Comparison of ENCODE assay signal across 13 mouse cellular contexts in the genomic region with DNA sequence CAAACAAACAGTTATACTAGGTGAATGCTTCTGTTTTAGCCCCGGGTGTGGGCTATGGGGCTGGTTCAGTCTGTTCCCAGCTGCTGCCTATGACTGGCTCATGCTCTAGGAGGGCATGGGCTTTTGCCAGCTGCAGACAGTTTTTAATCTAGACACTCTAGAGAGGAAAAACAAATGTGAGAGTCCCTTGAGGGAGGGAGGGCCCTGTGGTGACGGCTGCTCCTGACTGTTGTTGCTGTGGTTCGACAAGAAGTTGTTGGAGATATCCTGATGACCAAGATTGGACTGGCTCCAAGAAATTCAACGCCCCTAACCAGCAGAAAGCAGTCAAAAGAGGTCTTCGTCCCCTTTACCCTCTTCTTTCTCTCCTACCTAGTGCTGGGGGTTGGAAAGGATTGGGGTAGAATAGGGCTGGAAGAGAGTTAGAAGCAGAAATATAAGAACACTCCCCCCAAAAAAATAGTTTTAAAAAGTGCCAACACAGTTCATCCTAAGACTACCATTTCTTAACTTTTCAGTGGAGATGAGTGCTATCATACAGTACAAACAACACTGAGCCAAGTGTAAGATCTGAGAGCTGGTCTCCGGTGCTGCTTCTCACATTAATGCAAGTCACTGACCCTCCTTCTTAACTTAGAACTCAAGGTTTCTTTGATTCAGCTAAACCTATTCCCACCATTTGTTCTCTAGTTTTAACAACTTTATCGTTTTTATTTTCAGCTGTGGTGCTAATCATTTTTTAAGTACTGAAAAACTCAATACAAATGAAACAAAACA. TPM values are rescaled to one million over a fixed set of nuclear protein-coding genes. Genes with fewer than 3 reads are reported as not detected.
DNase-seq lines count a peak whose midpoint lies in the region; ATAC-seq lines count a peak whose summit lies in the region.
"Had no signal": no experiment of that assay in that cellular context is flagged by ENCODE, and none has a peak within 500 bp of the region (broad histone marks: within the 10 kb centered on the region; RNA-seq: fewer than 3 reads in every experiment).

No protein-coding gene starts in this region.

- WGBS in embryonic facial prominence, embryonic 14.5 days = 56% methylated on average over 7 of the region's 7 CpGs
- WGBS in hindbrain, embryonic 13.5 days = 65% methylated on average over 7 of the region's 7 CpGs
- WGBS in hindbrain, embryonic 10.5 days = 77% methylated on average over 7 of the region's 7 CpGs

- ATAC-seq in embryonic facial prominence, embryonic 14.5 days (ENCODE audit: low read depth) = peak; percentile 86
- no peak for ATAC-seq in erythroid progenitor cell, adult 5-6 weeks (replicated peaks; ENCODE audit: low FRiP score, poor library complexity, severe bottlenecking)
- no peak for ATAC-seq in hindbrain, embryonic 13.5 days (ENCODE audit: low FRiP score)
- ATAC-seq: activated CD4-positive, CD25-positive, alpha-beta regulatory T cell, adult 4 months had no signal

- H3K9ac ChIP-seq in embryonic facial prominence, embryonic 14.5 days (ENCODE audit: low read depth, low read length) = no peak overlapping the region
- no peak overlapping the region for H3K9ac ChIP-seq in hindbrain, embryonic 13.5 days
- H3K9ac ChIP-seq: neural tube, embryonic 12.5 days had no signal

- no peaks in the 10 kb centered on the region for H3K27me3 ChIP-seq in embryonic facial prominence, embryonic 14.5 days (replicated peaks; ENCODE audit: control insufficient read depth, insufficient read depth, low read length)
- no peaks in the 10 kb centered on the region for H3K27me3 ChIP-seq in hindbrain, embryonic 13.5 days
- no peaks in the 10 kb centered on the region for H3K27me3 ChIP-seq in hindbrain, embryonic 10.5 days (ENCODE audit: insufficient read depth, poor library complexity, severe bottlenecking)
- H3K27me3 ChIP-seq: neural tube, embryonic 12.5 days had no signal

- H3K4me3 ChIP-seq in embryonic facial prominence, embryonic 14.5 days (ENCODE audit: low read depth, low read length) = no peak overlapping the region
- H3K4me3 ChIP-seq in hindbrain, embryonic 13.5 days = no peak overlapping the region
- no peak overlapping the region for H3K4me3 ChIP-seq in hindbrain, embryonic 10.5 days
- H3K4me3 ChIP-seq: erythroblast, embryonic 14.5 days; neural tube, embryonic 12.5 days had no signal

- H3K4me1 ChIP-seq in embryonic facial prominence, embryonic 14.5 days (ENCODE audit: control insufficient read depth, insufficient read depth, low read length) = peaks cover 12% of the 10 kb centered on the region; the same call in 1 of the 2 replicates
- H3K4me1 ChIP-seq in hindbrain, embryonic 13.5 days (replicated peaks) = peaks cover 9% of the 10 kb centered on the region
- H3K4me1 ChIP-seq in hindbrain, embryonic 10.5 days (replicated peaks) = no peaks in the 10 kb centered on the region

- intact Hi-C loops in heart, postnatal 10 days (cut with DNase I) = loop anchor here (1.0 kb wide), 1 partner anchor 10 kb away; no protein-coding TSS in a partner anchor

- H3K27ac ChIP-seq in embryonic facial prominence, embryonic 14.5 days (replicated peaks; ENCODE audit: low read depth, low read length) = no peak overlapping the region; the same call in 1 of the 2 replicates
- no peak overlapping the region for H3K27ac ChIP-seq in hindbrain, embryonic 13.5 days
- H3K27ac ChIP-seq in hindbrain, embryonic 10.5 days = no peak overlapping the region
- H3K27ac ChIP-seq: macrophage; neural tube, embryonic 12.5 days had no signal

- DNase-seq in heart, adult 11 months = peak; percentile 93
- DNase-seq in heart, adult 8-10 months (ENCODE audit: low spot score) = no peak
- peak; percentile 69 for DNase-seq in embryonic facial prominence, embryonic 14.5 days (ENCODE audit: low spot score)
- peak; percentile 57 to 66 for DNase-seq in heart, postnatal 10 days
- peak; percentile 14 for DNase-seq in lung, postnatal 36 days
- no peak for DNase-seq in hindbrain, embryonic 10.5 days (ENCODE audit: low spot score)
- DNase-seq: right cerebral cortex, postnatal 4 days had no signal

- H3K9me3 ChIP-seq in embryonic facial prominence, embryonic 14.5 days (ENCODE audit: control insufficient read depth, low read length) = no peaks in the 10 kb centered on the region
- H3K9me3 ChIP-seq in hindbrain, embryonic 13.5 days = no peaks in the 10 kb centered on the region
- H3K9me3 ChIP-seq in hindbrain, embryonic 10.5 days = no peaks in the 10 kb centered on the region
- H3K9me3 ChIP-seq: neural tube, embryonic 12.5 days had no signal

- H3K4me2 ChIP-seq in embryonic facial prominence, embryonic 14.5 days (ENCODE audit: low read depth, low read length) = no peak overlapping the region
- H3K4me2 ChIP-seq in hindbrain, embryonic 13.5 days = no peak overlapping the region
- H3K4me2 ChIP-seq: neural tube, embryonic 12.5 days had no signal

- H3K36me3 ChIP-seq in embryonic facial prominence, embryonic 14.5 days (ENCODE audit: control insufficient read depth, insufficient read depth, low read length) = no peaks in the 10 kb centered on the region
- no peaks in the 10 kb centered on the region for H3K36me3 ChIP-seq in hindbrain, embryonic 13.5 days
- H3K36me3 ChIP-seq in hindbrain, embryonic 10.5 days = no peaks in the 10 kb centered on the region
- H3K36me3 ChIP-seq: neural tube, embryonic 12.5 days had no signal

RNA-seq across cellular contexts. Expression of a gene that starts 25.6 kb away (rescaled TPM):
- total RNA-seq in heart, adult 8-10 months (2022) = 10 to 100 TPM in 3 of 4 experiments, 1 to 10 TPM in 1; 9.7 to 16.5 (median 11.5) TPM
- 11.4 and 13.6 TPM in 2 replicates for polyA plus RNA-seq in embryonic facial prominence, embryonic 14.5 days (2014; fragmentation: Nextera tagmentation; extraction: Ambion mirVana)
- 10 to 100 TPM; 12.0 to 16.6 TPM for total RNA-seq in heart, postnatal 10 days (2021)
- total RNA-seq in erythroid progenitor cell, adult 5-6 weeks (2015; ENCODE audit: low replicate concordance) = 40.4 and 54.1 TPM in 2 replicates
- total RNA-seq in erythroid progenitor cell, adult 5-6 weeks (2017; ENCODE audit: low replicate concordance) = 26.4 and 28.9 TPM in 2 replicates
- 21.0 and 22.2 TPM in 2 replicates for polyA plus RNA-seq in hindbrain, embryonic 13.5 days (2015; fragmentation: Nextera tagmentation; extraction: Ambion mirVana)
- 21.8 and 25.4 TPM in 2 replicates for polyA plus RNA-seq in hindbrain, embryonic 10.5 days (2016; fragmentation: Nextera tagmentation; extraction: Ambion mirVana)

Comparison
In these comparisons a context has a peak if more than half of its experiments do, and no peak if none do; other contexts are left out.
1. DNase-seq: peak in heart, adult 11 months (single experiment), embryonic facial prominence, embryonic 14.5 days (single experiment), heart, postnatal 10 days (2 of 2) and lung, postnatal 36 days (single experiment); none in heart, adult 8-10 months (single experiment) and hindbrain, embryonic 10.5 days (single experiment).